Mouse (Mus musculus): ENCODE measurements around the gene Zbtb11. TPM values are rescaled to one million over a fixed set of nuclear protein-coding genes. Genes with fewer than 3 reads are reported as not detected.
"Not testable (repeated sequence)": the region's sequence is repeated elsewhere in the genome, so short reads cannot be mapped to it uniquely, and the experiment has no call there.

Gene Zbtb11
- polyA plus RNA-seq, 1 experiment from 2014 or later = 23.0 TPM

GRCm38 (mm10) chr16:56028722-56029551 lies 55.3 kb downstream of the Zbtb11 start:
- H3K27me3 ChIP-seq (replicated peaks; ENCODE audit: control insufficient read depth, insufficient read depth, low read length) = no peaks in the 10 kb centered on the region
- ATAC-seq = peak; percentile 91
- H3K4me2 ChIP-seq (ENCODE audit: low read length) = peak overlapping the region; percentile 73
- under 1% methylated on average over 56 of the region's 62 CpGs for WGBS
- peak overlapping the region; percentile 94 for H3K27ac ChIP-seq (ENCODE audit: low read depth, low read length)
- H3K9me3 ChIP-seq (ENCODE audit: control insufficient read depth, low read length) = no peaks in the 10 kb centered on the region
- H3K36me3 ChIP-seq (ENCODE audit: control insufficient read depth, insufficient read depth, low read length) = peaks cover under 1% of the 10 kb centered on the region; the same call in 1 of the 2 replicates
- peaks cover 16% of the 10 kb centered on the region for H3K4me1 ChIP-seq (ENCODE audit: control insufficient read depth, insufficient read depth, low read depth, low read length)
- peak overlapping the region; percentile 89 for H3K9ac ChIP-seq (ENCODE audit: low read depth, low read length)
- peak overlapping the region; percentile 85 for H3K4me3 ChIP-seq (ENCODE audit: low read length)

- H3K4me1 ChIP-seq (ENCODE audit: control insufficient read depth, insufficient read depth, low read depth, low read length) = peaks cover 16% of the 10 kb centered on the region
- H3K27me3 ChIP-seq (replicated peaks; ENCODE audit: control insufficient read depth, insufficient read depth, low read length) = no peaks in the 10 kb centered on the region
- no peaks in the 10 kb centered on the region for H3K9me3 ChIP-seq (ENCODE audit: control insufficient read depth, low read length)
- H3K4me3 ChIP-seq (ENCODE audit: low read length) = peak within 1 kb of the TSS; percentile 85
- peak within 1 kb of the TSS; percentile 89 for H3K9ac ChIP-seq (ENCODE audit: low read depth, low read length)
- H3K27ac ChIP-seq (ENCODE audit: low read depth, low read length) = peak within 1 kb of the TSS; percentile 94
- peak; percentile 100 for ATAC-seq
- H3K4me2 ChIP-seq (ENCODE audit: low read length) = peak within 1 kb of the TSS; percentile 73
- under 1% methylated on average over 39 of the region's 39 CpGs for WGBS
- peaks cover 5% of the 10 kb centered on the region; the same call in 1 of the 2 replicates for H3K36me3 ChIP-seq (ENCODE audit: control insufficient read depth, insufficient read depth, low read length)
These were observed 56.0 kb downstream of the Zbtb11 start, which contains the start of gene Pcnp for GRCm38 (mm10) chr16:56029661-56030082. TSS of gene Pcnp (minus strand) at chr16:56029739.

- Histone ChIP-seq H3K36me3 (ENCODE audit: control insufficient read depth, insufficient read depth, low read length) (peaks cover 5% of the 10 kb centered on the region; the same call in 1 of the 2 replicates), H3K4me2 (ENCODE audit: low read length) (no peak overlapping the region), H3K4me3 (ENCODE audit: low read length) (no peak overlapping the region), H3K9me3 (ENCODE audit: control insufficient read depth, low read length) (no peaks in the 10 kb centered on the region), H3K9ac (ENCODE audit: low read depth, low read length) (no peak overlapping the region), H3K27me3 (replicated peaks; ENCODE audit: control insufficient read depth, insufficient read depth, low read length) (no peaks in the 10 kb centered on the region), H3K27ac (ENCODE audit: low read depth, low read length) (no peak overlapping the region), H3K4me1 (ENCODE audit: control insufficient read depth, insufficient read depth, low read depth, low read length) (peaks cover 19% of the 10 kb centered on the region)
- WGBS = 96% methylated on average over 6 of the region's 6 CpGs
- ATAC-seq = no peak
These were observed 60.9 kb downstream of the Zbtb11 start for GRCm38 (mm10) chr16:56034566-56034965.

- H3K4me1 ChIP-seq (ENCODE audit: control insufficient read depth, insufficient read depth, low read depth, low read length) = peaks cover 13% of the 10 kb centered on the region
- ATAC-seq = no peak
- H3K4me2 ChIP-seq (ENCODE audit: low read length) = peak overlapping the region; percentile 65
- H3K9me3 ChIP-seq (ENCODE audit: control insufficient read depth, low read length) = no peaks in the 10 kb centered on the region
- H3K9ac ChIP-seq (ENCODE audit: low read depth, low read length) = no peak overlapping the region
- peaks cover 5% of the 10 kb centered on the region; the same call in 1 of the 2 replicates for H3K36me3 ChIP-seq (ENCODE audit: control insufficient read depth, insufficient read depth, low read length)
- no peak overlapping the region for H3K27ac ChIP-seq (ENCODE audit: low read depth, low read length)
- H3K4me3 ChIP-seq (ENCODE audit: low read length) = peak overlapping the region; percentile 94
- 62% methylated on average over 6 of the region's 6 CpGs for WGBS
- H3K27me3 ChIP-seq (replicated peaks; ENCODE audit: control insufficient read depth, insufficient read depth, low read length) = no peaks in the 10 kb centered on the region
These were observed 62.8 kb downstream of the Zbtb11 start for GRCm38 (mm10) chr16:56036501-56036900.

GRCm38 (mm10) chr16:56037138-56038010 lies 63.7 kb downstream of the Zbtb11 start, which contains the start of gene Trmt10c:
TSS of gene Trmt10c (minus strand) at chr16:56037819.
- Histone ChIP-seq H3K27ac (ENCODE audit: low read depth, low read length) (peak within 1 kb of the TSS; percentile 93), H3K36me3 (ENCODE audit: control insufficient read depth, insufficient read depth, low read length) (peaks cover 5% of the 10 kb centered on the region; the same call in 1 of the 2 replicates), H3K27me3 (replicated peaks; ENCODE audit: control insufficient read depth, insufficient read depth, low read length) (no peaks in the 10 kb centered on the region), H3K4me2 (ENCODE audit: low read length) (peak within 1 kb of the TSS; percentile 65), H3K4me3 (ENCODE audit: low read length) (peak within 1 kb of the TSS; percentile 94), H3K9me3 (ENCODE audit: control insufficient read depth, low read length) (no peaks in the 10 kb centered on the region), H3K4me1 (ENCODE audit: control insufficient read depth, insufficient read depth, low read depth, low read length) (peaks cover 13% of the 10 kb centered on the region), H3K9ac (ENCODE audit: low read depth, low read length) (peak within 1 kb of the TSS; percentile 92)
- ATAC-seq = peak; percentile 100
- WGBS = under 1% methylated on average over 45 of the region's 63 CpGs

- Histone ChIP-seq H3K27ac (ENCODE audit: low read depth, low read length) (peak overlapping the region; percentile 93), H3K36me3 (ENCODE audit: control insufficient read depth, insufficient read depth, low read length) (peaks cover 5% of the 10 kb centered on the region; the same call in 1 of the 2 replicates), H3K9me3 (ENCODE audit: control insufficient read depth, low read length) (no peaks in the 10 kb centered on the region), H3K27me3 (replicated peaks; ENCODE audit: control insufficient read depth, insufficient read depth, low read length) (no peaks in the 10 kb centered on the region), H3K4me3 (ENCODE audit: low read length) (peak overlapping the region; percentile 94), H3K4me2 (ENCODE audit: low read length) (peak overlapping the region; percentile 65), H3K9ac (ENCODE audit: low read depth, low read length) (peak overlapping the region; percentile 92), H3K4me1 (ENCODE audit: control insufficient read depth, insufficient read depth, low read depth, low read length) (peaks cover 13% of the 10 kb centered on the region)
- ATAC-seq = peak; percentile 29; the same call in 1 of the 2 replicates
- WGBS = 32% methylated on average over 8 of the region's 8 CpGs
These were observed 64.4 kb downstream of the Zbtb11 start for GRCm38 (mm10) chr16:56038090-56038489.

- not testable (repeated sequence) for H3K4me1 ChIP-seq (ENCODE audit: control insufficient read depth, insufficient read depth, low read depth, low read length); H3K4me2 ChIP-seq (ENCODE audit: low read length); H3K27me3 ChIP-seq (replicated peaks; ENCODE audit: control insufficient read depth, insufficient read depth, low read length); H3K4me3 ChIP-seq (ENCODE audit: low read length); H3K36me3 ChIP-seq (ENCODE audit: control insufficient read depth, insufficient read depth, low read length); ATAC-seq; H3K9ac ChIP-seq (ENCODE audit: low read depth, low read length); H3K9me3 ChIP-seq (ENCODE audit: control insufficient read depth, low read length); H3K27ac ChIP-seq (ENCODE audit: low read depth, low read length)
- no CpG with 5 or more reads among the region's 4 CpGs for WGBS
These were observed 74.4 kb downstream of the Zbtb11 start, which contains the start of gene Senp7 for GRCm38 (mm10) chr16:56048038-56048437. TSS of gene Senp7 (plus strand) at chr16:56048338.

- Histone ChIP-seq H3K4me2 (ENCODE audit: low read length) (no peak overlapping the region), H3K36me3 (ENCODE audit: control insufficient read depth, insufficient read depth, low read length) (no peaks in the 10 kb centered on the region), H3K4me1 (ENCODE audit: control insufficient read depth, insufficient read depth, low read depth, low read length) (no peaks in the 10 kb centered on the region), H3K9me3 (ENCODE audit: control insufficient read depth, low read length) (no peaks in the 10 kb centered on the region), H3K9ac (ENCODE audit: low read depth, low read length) (no peak overlapping the region), H3K27ac (ENCODE audit: low read depth, low read length) (no peak overlapping the region), H3K27me3 (replicated peaks; ENCODE audit: control insufficient read depth, insufficient read depth, low read length) (no peaks in the 10 kb centered on the region), H3K4me3 (ENCODE audit: low read length) (no peak overlapping the region)
- 89% methylated on average over 3 of the region's 3 CpGs for WGBS
- no peak for ATAC-seq
These were observed 82.2 kb downstream of the Zbtb11 start for GRCm38 (mm10) chr16:56055911-56056310.
